Comparison of ENCODE assay signal across 1 mouse cellular context in the genomic region with DNA sequence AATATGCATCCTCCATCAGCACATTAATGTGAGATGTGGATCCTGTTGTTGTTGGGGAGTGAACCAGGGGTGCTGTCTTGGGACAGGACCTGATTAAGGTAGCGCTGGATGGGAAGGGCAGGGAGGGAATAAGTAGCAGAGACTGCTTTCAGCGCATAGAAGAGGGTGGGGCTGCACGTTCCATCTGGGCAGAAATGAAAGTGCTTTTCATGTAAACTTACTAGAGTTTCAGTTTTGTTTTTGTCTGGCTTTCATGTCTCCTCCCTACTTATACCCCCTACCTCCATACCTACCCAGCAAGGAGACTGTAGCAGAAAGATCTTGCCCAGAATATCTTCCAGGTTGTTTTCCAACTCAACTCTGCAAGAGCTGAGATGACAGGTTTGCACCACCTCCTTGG.
TF ChIP-seq lines count a peak whose summit lies in the region.

No protein-coding gene starts in this region.

TF ChIP-seq in CH12.LX, 34 proteins besides CTCF, POLR2A, EP300 and RAD21 (continued from another document):
- TF ChIP-seq GABPA (IDR thresholded peaks at IDR 0.05; ENCODE audit: insufficient replicate concordance, low read depth, low read length): no peak
- no peak for TF ChIP-seq PAX5 (IDR thresholded peaks at IDR 0.05; ENCODE audit: low read length)
- no peak for TF ChIP-seq MEF2A (IDR thresholded peaks at IDR 0.05; ENCODE audit: borderline replicate concordance, low read depth, low read length)
- no peak for TF ChIP-seq E2F4 (IDR thresholded peaks at IDR 0.05; ENCODE audit: insufficient replicate concordance, low read depth, low read length)
- TF ChIP-seq ETS1 (conservative IDR thresholded peaks at IDR 0.05; ENCODE audit: low read depth, low read length): peak; percentile 77
- TF ChIP-seq TCF12 (IDR thresholded peaks at IDR 0.05; ENCODE audit: low read depth, low read length): 0 out of 2 replicates have a peak, but pooled peaks have one; percentile 35
- TF ChIP-seq JUND (conservative IDR thresholded peaks at IDR 0.05; ENCODE audit: low read depth, low read length): no peak
- TF ChIP-seq MAX (IDR thresholded peaks at IDR 0.05; ENCODE audit: low read length): no peak
- peak; percentile 76; the same call in 1 of the 2 replicates for TF ChIP-seq MAZ (IDR thresholded peaks at IDR 0.05; ENCODE audit: low read depth, low read length)
- TF ChIP-seq SMC3 (IDR thresholded peaks at IDR 0.05; ENCODE audit: low read depth, low read length): no peak
- no peak for TF ChIP-seq ZMIZ1 (IDR thresholded peaks at IDR 0.05; ENCODE audit: low read depth, low read length)
- TF ChIP-seq NRF1 (IDR thresholded peaks at IDR 0.05; ENCODE audit: low read depth, low read length): no peak
- no peak for TF ChIP-seq CHD2 (IDR thresholded peaks at IDR 0.05; ENCODE audit: low read length)
- TF ChIP-seq NELFE (IDR thresholded peaks at IDR 0.05; ENCODE audit: low read depth, low read length): no peak
- no peak; the same call in 1 of the 2 replicates for TF ChIP-seq RCOR1 (conservative IDR thresholded peaks at IDR 0.05; ENCODE audit: low read depth, low read length)
- no peak for TF ChIP-seq USF2 (conservative IDR thresholded peaks at IDR 0.05; ENCODE audit: low read depth, low read length)
- 0 out of 2 replicates have a peak, but pooled peaks have one; percentile 53 for TF ChIP-seq SIN3A (IDR thresholded peaks at IDR 0.05; ENCODE audit: low read length)
- TF ChIP-seq UBTF (IDR thresholded peaks at IDR 0.05; ENCODE audit: low read depth, low read length): no peak
- TF ChIP-seq ZKSCAN1 (IDR thresholded peaks at IDR 0.05; ENCODE audit: borderline replicate concordance, low read depth, low read length): no peak
- TF ChIP-seq ELF1 (IDR thresholded peaks at IDR 0.05; ENCODE audit: low read depth, low read length): no peak
- TF ChIP-seq MAFK (IDR thresholded peaks at IDR 0.05; ENCODE audit: insufficient replicate concordance, low read length): peak; percentile 40; the same call in 1 of the 2 replicates
- no peak for TF ChIP-seq ZNF384 (IDR thresholded peaks at IDR 0.05; ENCODE audit: low read depth, low read length)
- no peak for TF ChIP-seq USF1 (IDR thresholded peaks at IDR 0.05; ENCODE audit: low read depth, low read length)
- peak; percentile 97 for TF ChIP-seq BHLHE40 (IDR thresholded peaks at IDR 0.05; ENCODE audit: low read depth, low read length)
